Mouse (Mus musculus) heart, adult 2 months (tissue): Measurements from ENCODE around the gene Hint1.

Experiments
- CTCF ChIP-seq: fragments of 200-600 bp; IDR thresholded peaks from 2 replicates; pipeline ENCODE4 v1.8.1; 2022; ENCODE audit warnings: antibody characterized with exemption, mild to moderate bottlenecking, moderate library complexity
- EP300 ChIP-seq: fragments of 200-500 bp; IDR thresholded peaks from 2 replicates; pipeline ENCODE4 v1.6.1; 2011; ENCODE audit warnings: low read depth, low read length, control low read depth; ENCODE audit not compliant: insufficient read depth

DNA sequence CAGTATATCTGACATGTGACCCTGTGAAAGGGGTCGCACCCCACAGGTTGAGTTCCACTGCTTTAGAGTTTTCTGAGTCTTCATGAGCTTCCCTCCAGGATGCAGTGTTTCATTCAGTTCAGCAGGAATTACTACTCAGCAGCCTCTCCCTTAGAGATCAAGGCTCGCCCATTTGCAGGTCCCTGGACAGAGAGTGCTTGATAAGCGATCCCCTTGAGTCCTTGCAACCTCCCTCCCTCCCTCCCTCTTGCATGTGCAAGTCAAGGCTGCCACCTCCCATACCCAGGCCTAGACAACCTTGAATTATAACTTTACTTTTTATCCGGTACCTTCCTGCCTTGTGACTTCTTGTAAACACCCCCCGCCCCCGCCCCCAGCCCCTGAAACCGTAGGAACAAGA lies 46.7 kb upstream of the Hint1 start:
- no peak for TF ChIP-seq EP300
- no peak for TF ChIP-seq CTCF
